Mouse (Mus musculus): Measurements from ENCODE around the gene Etnk2.

The Etnk2 gene

DNA sequence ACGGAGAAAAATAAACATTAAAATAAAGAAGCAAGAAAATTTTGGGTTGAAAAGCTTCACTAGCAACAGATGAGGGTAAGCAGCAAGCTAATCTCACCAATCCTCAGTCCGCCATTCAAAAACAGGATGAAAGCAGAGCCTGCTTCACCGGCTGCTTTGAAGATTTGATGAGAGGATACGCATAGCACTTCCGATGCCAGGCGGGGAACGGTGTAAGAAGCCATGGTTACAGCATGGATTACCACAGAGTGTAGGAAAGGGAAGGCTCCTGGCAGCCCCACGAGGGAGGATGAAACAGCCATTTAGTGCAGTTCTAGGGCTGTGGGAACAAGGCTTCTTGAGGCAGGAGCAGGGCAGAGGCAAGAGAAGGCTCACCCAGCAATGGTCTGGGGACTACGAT, 11.6 kb upstream of the Etnk2 start:
- no peak for DNase-seq (ENCODE audit: low spot score in 2 of 2)

- peak; percentile 40 to 72 for DNase-seq (ENCODE audit: low spot score in 2 of 2)
These were observed 10.0 kb upstream of the Etnk2 start for GRCm38 (mm10) chr1:133353371-133353809.

DNA sequence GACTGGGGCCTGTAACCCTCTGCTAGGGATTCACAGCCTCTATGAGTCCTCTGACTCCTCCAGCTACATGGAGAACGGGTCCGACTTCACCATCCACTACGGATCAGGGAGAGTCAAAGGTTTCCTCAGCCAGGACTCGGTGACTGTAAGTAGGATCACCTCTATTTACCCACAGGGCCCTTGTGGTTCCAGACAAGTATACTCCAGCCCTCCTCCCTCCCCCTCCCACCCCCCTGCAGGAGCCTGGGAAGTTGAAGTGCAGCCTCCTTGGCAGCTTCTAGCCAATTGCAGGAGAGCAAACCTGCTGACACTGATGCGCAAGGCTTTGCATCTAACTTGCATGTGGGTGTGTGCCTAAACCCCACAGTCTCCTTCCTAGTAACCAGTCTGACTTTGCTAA, 7.9 kb upstream of the Etnk2 start:
- DNase-seq (ENCODE audit: low spot score in 2 of 2): no peak

DNA sequence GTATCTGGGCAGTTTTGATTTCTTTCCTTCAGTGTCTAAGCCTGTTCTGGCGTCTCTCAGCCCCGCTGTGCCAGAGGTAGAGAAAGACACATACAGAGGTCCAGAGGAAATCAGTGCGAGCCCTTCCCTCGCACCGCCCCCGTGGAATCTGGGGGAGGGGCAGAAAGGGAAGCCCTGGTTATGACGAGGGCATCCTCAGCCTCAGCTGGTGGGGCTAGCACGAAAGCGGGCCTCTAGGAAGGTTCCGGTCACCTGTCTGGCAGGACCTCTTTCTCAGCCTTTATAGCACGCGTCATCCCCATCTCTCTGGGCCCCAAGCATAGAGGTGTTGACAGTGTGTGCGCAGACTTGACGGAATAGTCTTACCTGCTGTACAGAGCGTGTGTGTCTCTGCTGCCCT, 7.5 kb upstream of the Etnk2 start:
- DNase-seq (ENCODE audit: low spot score in 2 of 2): no peak

DNA sequence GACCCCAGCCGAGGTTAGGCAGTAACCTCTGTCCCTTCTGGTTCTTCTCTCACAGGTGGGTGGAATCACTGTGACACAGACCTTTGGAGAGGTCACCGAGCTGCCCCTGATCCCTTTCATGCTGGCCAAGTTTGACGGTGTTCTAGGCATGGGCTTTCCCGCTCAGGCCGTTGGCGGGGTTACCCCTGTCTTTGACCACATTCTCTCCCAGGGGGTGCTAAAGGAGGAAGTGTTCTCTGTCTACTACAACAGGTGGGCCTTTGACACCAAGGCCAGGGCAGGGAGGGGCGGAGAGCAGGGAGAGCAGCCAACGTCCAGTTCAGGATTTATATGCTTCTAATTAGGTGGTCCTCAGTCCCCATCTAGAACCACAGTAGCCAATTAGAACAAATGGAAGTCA, 7.0 kb upstream of the Etnk2 start:
- no peak for DNase-seq (ENCODE audit: low spot score in 2 of 2)

- DNase-seq (ENCODE audit: low spot score in 2 of 2): no peak
These were observed 2.4 kb upstream of the Etnk2 start for GRCm38 (mm10) chr1:133361006-133361405.

DNA sequence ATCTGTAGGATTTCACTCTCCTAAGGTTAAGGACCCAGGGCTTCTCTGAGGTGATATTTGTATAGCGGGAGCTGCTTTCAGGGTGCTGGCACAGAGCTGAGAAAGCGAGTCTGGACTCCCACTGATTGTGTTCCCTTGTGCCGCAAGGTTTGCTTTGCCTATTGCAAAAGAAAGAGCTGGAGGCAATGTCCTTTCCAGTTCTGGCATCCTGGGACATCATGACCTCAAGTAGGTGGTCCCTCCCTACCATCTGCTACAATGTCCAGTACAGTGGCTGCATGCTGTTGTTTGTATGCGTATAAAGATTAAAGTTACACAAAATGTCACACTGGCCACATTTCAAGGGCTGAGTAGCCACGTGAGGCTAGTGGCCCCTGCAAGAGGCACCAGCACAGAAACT, 1.3 kb upstream of the Etnk2 start:
- no peak for DNase-seq (ENCODE audit: low spot score in 2 of 2)

GRCm38 (mm10) chr1:133364022-133364630, 754 bp downstream of the Etnk2 start:
- DNase-seq (ENCODE audit: low spot score in 2 of 2): no peak

- no peak for DNase-seq (ENCODE audit: low spot score in 2 of 2)
These were observed 1.5 kb downstream of the Etnk2 start for GRCm38 (mm10) chr1:133364890-133365289.

- no peak for DNase-seq (ENCODE audit: low spot score in 2 of 2)
These were observed 3.7 kb downstream of the Etnk2 start for GRCm38 (mm10) chr1:133366951-133367605.

GRCm38 (mm10) chr1:133367606-133368488, 4.5 kb downstream of the Etnk2 start:
- no peak for DNase-seq (ENCODE audit: low spot score in 2 of 2)

DNA sequence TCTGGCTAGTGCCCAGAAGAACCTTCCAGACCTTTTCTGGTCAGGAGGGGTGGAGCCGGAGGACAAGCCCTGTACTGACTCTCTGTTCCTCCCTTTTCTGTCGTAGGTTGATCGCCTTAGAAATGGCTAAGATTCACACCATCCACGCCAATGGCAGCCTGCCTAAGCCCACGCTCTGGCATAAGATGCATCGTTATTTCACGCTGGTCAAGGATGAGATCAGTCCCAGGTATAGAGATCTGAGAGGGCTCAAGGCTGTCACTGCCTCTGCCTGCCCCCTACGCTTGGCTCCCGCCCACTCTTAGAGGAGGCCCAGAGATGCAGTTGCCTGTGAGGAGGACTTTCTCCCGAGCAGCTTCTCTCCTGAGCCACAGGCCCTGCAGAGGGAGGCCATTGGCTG, 5.3 kb downstream of the Etnk2 start:
- DNase-seq (ENCODE audit: low spot score in 2 of 2): no peak

DNA sequence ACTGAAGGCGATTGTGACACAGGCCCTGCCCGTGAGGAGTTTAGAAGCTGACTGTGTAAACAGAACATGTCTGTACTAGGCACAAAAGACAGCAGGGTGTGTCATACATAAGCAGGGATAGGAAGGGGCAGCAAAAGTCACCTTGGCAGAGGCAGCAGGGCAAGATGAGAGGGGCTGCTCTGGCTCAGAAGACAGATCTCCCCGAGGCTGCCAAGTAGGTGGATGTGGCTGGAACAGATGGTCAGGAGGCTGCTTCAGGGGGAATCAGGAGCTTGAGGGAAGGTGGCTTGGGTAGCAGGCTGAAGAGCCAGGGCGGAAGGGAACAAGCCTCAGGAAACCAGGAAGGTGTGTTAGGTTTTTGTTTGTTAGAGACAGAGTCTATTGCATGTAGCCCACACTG, 7.0 kb downstream of the Etnk2 start:
- DNase-seq (ENCODE audit: low spot score in 2 of 2): no peak

DNA sequence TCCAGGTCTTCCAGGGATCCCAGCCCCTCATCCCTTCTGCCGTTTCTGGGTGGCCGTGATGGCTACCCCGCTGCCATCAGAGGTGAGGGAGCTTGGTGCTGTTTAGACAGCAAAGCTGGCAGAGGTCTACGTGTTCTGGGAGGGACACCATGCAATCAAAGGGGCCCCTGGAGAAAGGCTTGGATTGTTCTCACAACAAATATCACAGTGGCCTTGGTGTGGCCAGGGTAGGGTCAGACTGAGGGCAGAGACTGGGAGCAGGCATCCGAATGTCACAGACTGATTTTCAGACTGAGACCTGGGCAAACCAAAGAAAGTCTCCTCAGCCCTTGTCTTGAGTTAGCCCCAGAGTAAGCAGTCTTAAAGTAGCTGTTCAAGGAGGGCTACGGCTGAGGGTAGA, 8.1 kb downstream of the Etnk2 start:
- DNase-seq (ENCODE audit: low spot score in 2 of 2): no peak

DNA sequence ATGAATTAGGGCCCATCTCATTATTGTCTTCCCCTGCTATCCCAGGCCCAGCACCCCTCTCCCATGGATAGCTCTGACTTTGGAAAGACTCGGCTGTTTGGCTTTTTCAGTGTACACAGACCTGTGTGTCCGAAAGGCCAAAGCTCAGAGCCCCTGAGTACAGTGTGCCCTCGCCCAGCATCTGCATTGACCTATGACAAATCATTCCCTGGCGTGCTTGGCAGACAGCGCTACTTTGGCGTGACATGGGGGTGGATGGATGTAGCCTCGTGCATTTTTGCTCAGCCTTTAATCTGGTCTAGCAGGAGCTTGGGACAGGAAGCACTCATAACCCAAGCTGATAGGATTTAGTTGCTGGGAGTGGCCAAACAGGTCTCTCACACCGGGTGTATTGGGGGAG, 8.7 kb downstream of the Etnk2 start:
- DNase-seq (ENCODE audit: low spot score in 2 of 2): no peak

GRCm38 (mm10) chr1:133375696-133376346, 12.4 kb downstream of the Etnk2 start:
- no peak for DNase-seq (ENCODE audit: low spot score in 2 of 2)

DNA sequence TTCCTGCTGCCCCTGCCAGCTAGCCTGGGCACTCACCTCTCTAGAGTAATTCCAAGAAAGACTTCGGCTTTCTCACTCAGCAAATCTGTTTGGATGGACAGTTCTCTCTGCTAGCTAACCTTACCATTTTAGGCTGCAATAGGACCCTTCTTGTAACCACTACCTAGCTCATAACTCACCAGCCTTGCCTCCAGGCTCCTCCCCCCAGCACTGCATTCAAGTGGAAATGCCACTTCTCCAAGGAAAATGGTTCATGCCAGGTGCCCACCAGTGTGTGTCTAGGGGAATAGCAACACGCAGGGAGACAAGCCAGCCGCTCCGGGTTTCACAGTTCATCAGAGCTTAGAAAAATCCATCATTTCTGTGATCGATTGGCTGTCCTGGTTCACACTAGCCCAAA, 14.2 kb downstream of the Etnk2 start:
- no peak for DNase-seq (ENCODE audit: low spot score in 2 of 2)

DNA sequence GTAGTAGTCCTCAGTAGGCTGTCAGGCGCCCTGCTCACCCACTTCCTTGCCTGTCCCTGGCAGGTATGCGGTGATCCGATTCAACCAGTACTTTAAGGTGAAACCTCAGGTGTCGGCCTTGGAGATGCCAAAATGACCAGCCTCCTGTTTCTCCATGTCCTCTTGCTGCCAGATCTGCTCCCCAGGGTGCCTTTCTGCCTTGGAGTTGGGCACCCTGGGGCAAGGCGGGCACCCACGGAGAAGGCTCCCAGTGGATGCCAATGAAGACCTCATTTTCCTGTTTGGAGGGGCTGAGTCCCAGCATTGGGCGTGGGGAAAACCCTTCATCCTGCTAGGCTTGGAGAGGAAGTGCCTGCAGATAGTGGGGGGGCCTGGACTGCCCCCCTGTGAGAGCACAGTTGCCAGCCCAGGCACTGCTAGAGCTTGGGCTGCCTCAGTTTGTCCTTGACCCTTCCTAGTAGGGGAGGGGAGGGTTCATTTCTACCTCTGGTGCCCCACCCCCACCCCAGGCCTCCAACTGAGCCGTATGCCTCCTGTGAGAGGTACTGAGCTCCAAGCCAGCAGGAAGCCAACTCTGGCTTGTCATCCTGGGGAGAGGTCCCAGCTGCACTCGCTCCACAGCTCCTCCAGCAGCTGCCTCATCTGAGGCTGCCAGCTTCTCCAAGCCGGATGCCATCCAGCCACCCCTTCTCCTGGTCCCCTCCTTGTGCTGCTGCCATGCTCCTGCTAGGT, 16.0 kb downstream of the Etnk2 start:
- no peak for DNase-seq (ENCODE audit: low spot score in 2 of 2)

- DNase-seq (ENCODE audit: low spot score in 2 of 2): no peak
These were observed 16.6 kb downstream of the Etnk2 start for GRCm38 (mm10) chr1:133379986-133380320.

GRCm38 (mm10) chr1:133380347-133381065, 17.1 kb downstream of the Etnk2 start:
- DNase-seq (ENCODE audit: low spot score in 2 of 2): no peak

- no peak for DNase-seq (ENCODE audit: low spot score in 2 of 2)
These were observed 18.6 kb downstream of the Etnk2 start for GRCm38 (mm10) chr1:133382008-133382407.

Measured in urinary bladder, adult 18-20 months (tissue).